Mouse (Mus musculus): ENCODE results near the gene Tmem129. TPM values are rescaled to one million over a fixed set of nuclear protein-coding genes. Genes with fewer than 3 reads are reported as not detected.

Tmem129 gene
- polyA plus RNA-seq, 1 experiment from 2014 or later = 20.6 TPM

GRCm38 (mm10) chr5:33611795-33612194 is 46.4 kb downstream of the Tmem129 start:
- no peaks in the 10 kb centered on the region for H3K4me1 ChIP-seq (replicated peaks)
- ATAC-seq (ENCODE audit: insufficient read depth) = no peak
- no peak overlapping the region for H3K27ac ChIP-seq (replicated peaks)
- H3K4me3 ChIP-seq (replicated peaks) = no peak overlapping the region
- no peak overlapping the region for H3K4me2 ChIP-seq
- no peaks in the 10 kb centered on the region for H3K27me3 ChIP-seq
- H3K9ac ChIP-seq = no peak overlapping the region
- no peaks in the 10 kb centered on the region for H3K9me3 ChIP-seq (replicated peaks)
- H3K36me3 ChIP-seq (replicated peaks) = peaks cover 36% of the 10 kb centered on the region
- 63% methylated on average over 1 of the region's 1 CpGs for WGBS (ENCODE audit: insufficient replicate concordance)

DNA sequence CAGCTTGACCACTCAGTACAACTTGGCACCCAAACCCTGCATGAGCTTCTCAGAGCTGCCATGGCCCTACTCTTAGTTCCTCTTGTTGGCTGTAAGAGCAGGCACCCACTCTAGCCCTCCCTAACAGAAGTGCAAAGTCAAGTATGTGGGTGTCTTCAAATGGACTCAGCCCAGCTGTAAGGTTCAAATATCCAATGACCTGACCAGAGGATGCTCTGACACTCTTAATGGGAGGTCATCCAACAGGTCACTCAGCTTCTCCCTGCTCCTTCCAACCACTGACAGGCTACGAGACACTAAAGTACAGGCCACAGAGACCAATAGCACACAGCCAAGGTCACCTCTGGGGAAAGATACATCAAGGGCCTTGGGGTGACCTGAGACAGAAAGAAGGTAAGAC is 49.0 kb downstream of the Tmem129 start:
- Histone ChIP-seq H3K36me3 (replicated peaks) (peaks cover 39% of the 10 kb centered on the region), H3K4me3 (replicated peaks) (no peak overlapping the region), H3K9ac (no peak overlapping the region), H3K4me1 (replicated peaks) (no peaks in the 10 kb centered on the region), H3K4me2 (no peak overlapping the region), H3K27me3 (no peaks in the 10 kb centered on the region), H3K27ac (replicated peaks) (no peak overlapping the region), H3K9me3 (replicated peaks) (no peaks in the 10 kb centered on the region)
- no peak for ATAC-seq (ENCODE audit: insufficient read depth)
- WGBS (ENCODE audit: insufficient replicate concordance) = 73% methylated on average over 1 of the region's 1 CpGs

DNA sequence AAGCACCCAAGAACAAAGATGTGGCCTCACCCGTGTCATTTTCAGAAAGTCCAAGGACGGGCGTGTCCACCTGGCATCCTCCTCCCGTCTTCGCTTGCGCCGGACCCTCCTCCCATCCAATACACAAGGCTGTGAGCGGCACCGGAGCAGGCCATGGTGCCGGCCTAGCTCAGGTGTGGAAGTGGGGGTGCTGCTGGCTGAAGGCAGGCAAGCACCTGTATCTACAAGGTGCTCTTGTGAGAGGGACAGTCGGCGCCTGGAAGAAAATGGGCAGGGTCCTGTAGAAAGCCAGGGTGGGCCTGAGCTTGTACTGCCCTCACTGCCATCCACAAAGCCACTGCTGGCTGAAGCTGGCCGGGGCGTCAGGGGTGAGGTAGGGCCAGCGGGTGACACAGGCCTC is 50.8 kb downstream of the Tmem129 start:
- no peaks in the 10 kb centered on the region for H3K27me3 ChIP-seq
- no peak overlapping the region for H3K4me2 ChIP-seq
- no peak for ATAC-seq (ENCODE audit: insufficient read depth)
- 86% methylated on average over 15 of the region's 15 CpGs for WGBS (ENCODE audit: insufficient replicate concordance)
- H3K9ac ChIP-seq = no peak overlapping the region
- peaks cover 33% of the 10 kb centered on the region for H3K36me3 ChIP-seq (replicated peaks)
- H3K4me3 ChIP-seq (replicated peaks) = no peak overlapping the region
- no peak overlapping the region for H3K27ac ChIP-seq (replicated peaks)
- no peaks in the 10 kb centered on the region for H3K4me1 ChIP-seq (replicated peaks)
- no peaks in the 10 kb centered on the region for H3K9me3 ChIP-seq (replicated peaks)

DNA sequence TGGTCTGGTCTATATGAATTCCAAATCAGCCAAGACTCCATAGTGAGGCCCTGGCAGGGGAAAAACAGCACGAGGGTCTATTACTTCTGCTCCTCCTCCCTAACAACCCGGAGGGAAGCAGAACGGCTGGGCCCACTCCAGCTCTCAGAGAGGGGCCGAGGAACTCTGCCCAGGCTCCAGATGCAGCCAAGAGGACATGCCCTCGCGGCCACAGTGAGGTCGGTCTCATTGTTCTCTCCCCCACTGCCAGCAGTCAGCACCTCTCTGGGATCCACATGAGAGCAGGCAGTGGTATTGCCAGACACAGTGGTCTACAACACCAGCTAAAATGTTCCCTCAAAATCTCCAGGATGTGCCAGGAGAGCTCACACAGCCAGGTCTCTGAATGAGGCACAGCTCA is 51.6 kb downstream of the Tmem129 start:
- no peaks in the 10 kb centered on the region for H3K9me3 ChIP-seq (replicated peaks)
- peaks cover 30% of the 10 kb centered on the region for H3K36me3 ChIP-seq (replicated peaks)
- H3K4me1 ChIP-seq (replicated peaks) = no peaks in the 10 kb centered on the region
- no peak overlapping the region for H3K27ac ChIP-seq (replicated peaks)
- 72% methylated on average over 7 of the region's 7 CpGs for WGBS (ENCODE audit: insufficient replicate concordance)
- H3K9ac ChIP-seq = no peak overlapping the region
- H3K4me2 ChIP-seq = no peak overlapping the region
- no peaks in the 10 kb centered on the region for H3K27me3 ChIP-seq
- H3K4me3 ChIP-seq (replicated peaks) = no peak overlapping the region
- ATAC-seq (ENCODE audit: insufficient read depth) = no peak

- H3K27ac ChIP-seq (replicated peaks) = no peak overlapping the region
- H3K4me2 ChIP-seq = no peak overlapping the region
- no peak overlapping the region for H3K4me3 ChIP-seq (replicated peaks)
- H3K4me1 ChIP-seq (replicated peaks) = no peaks in the 10 kb centered on the region
- H3K9me3 ChIP-seq (replicated peaks) = no peaks in the 10 kb centered on the region
- H3K9ac ChIP-seq = no peak overlapping the region
- no peaks in the 10 kb centered on the region for H3K27me3 ChIP-seq
- ATAC-seq (ENCODE audit: insufficient read depth) = no peak
- WGBS (ENCODE audit: insufficient replicate concordance) = 77% methylated on average over 5 of the region's 5 CpGs
- peaks cover 42% of the 10 kb centered on the region for H3K36me3 ChIP-seq (replicated peaks)
These were observed 52.9 kb downstream of the Tmem129 start for GRCm38 (mm10) chr5:33605314-33605713.

Other genes with a start within 250 kb of the Tmem129 start
- not detected in 2 replicates for gene Nkx1-1, start 224.4 kb downstream of the Tmem129 start, polyA plus RNA-seq (2015; fragmentation: Nextera tagmentation; extraction: Ambion mirVana)
- gene Fam53a, start 28.8 kb downstream of the Tmem129 start, polyA plus RNA-seq (2015; fragmentation: Nextera tagmentation; extraction: Ambion mirVana) = 18.3 and 19.7 TPM in 2 replicates
- 0.08 TPM in 2 replicates for gene Gm9903, start 28.5 kb downstream of the Tmem129 start, polyA plus RNA-seq (2015; fragmentation: Nextera tagmentation; extraction: Ambion mirVana)
- 246 and 270 TPM in 2 replicates for gene Slbp, start 5.8 kb downstream of the Tmem129 start, polyA plus RNA-seq (2015; fragmentation: Nextera tagmentation; extraction: Ambion mirVana)
- 134 and 140 TPM in 2 replicates for gene Tacc3, start 288 bp downstream of the Tmem129 start, polyA plus RNA-seq (2015; fragmentation: Nextera tagmentation; extraction: Ambion mirVana)
- 2.7 and 3.0 TPM in 2 replicates for gene Fgfr3, start 63.3 kb upstream of the Tmem129 start, polyA plus RNA-seq (2015; fragmentation: Nextera tagmentation; extraction: Ambion mirVana)
- gene Letm1, start 124.4 kb upstream of the Tmem129 start, polyA plus RNA-seq (2015; fragmentation: Nextera tagmentation; extraction: Ambion mirVana) = 18.9 and 21.3 TPM in 2 replicates
- 23.0 and 26.9 TPM in 2 replicates for gene Nsd2, start 162.3 kb upstream of the Tmem129 start, polyA plus RNA-seq (2015; fragmentation: Nextera tagmentation; extraction: Ambion mirVana)

All from liver, embryonic 15.5 days (tissue).